Mouse (Mus musculus) kidney, embryonic 14.5 days (tissue): ENCODE measurements around the gene Fhad1. TPM values are rescaled to one million over a fixed set of nuclear protein-coding genes. Genes with fewer than 3 reads are reported as not detected.

Experiments used
- polyA plus RNA-seq: library from polyadenylated mRNA; unstranded; fragments of >200 nt; fragmentation: Nextera tagmentation; extraction: Ambion mirVana; gene quantifications from 2 replicates; pipeline ENCODE4 v1.2.1, GENCODE M21; 2014

The Fhad1 gene
- polyA plus RNA-seq, 1 experiment from 2014 or later, result 0.15 TPM

Other genes starting within 250 kb of the Fhad1 start
- 3.2 and 5.2 TPM in 2 replicates for gene Dnajc16, start 224.2 kb downstream of the Fhad1 start, polyA plus RNA-seq
- 14.5 and 24.3 TPM in 2 replicates for gene Casp9, start 221.5 kb downstream of the Fhad1 start, polyA plus RNA-seq
- not detected in 2 replicates for gene Cela2a, start 188.9 kb downstream of the Fhad1 start, polyA plus RNA-seq
- not detected in 2 replicates for gene Ctrc, start 168.7 kb downstream of the Fhad1 start, polyA plus RNA-seq
- 29.5 and 30.3 TPM in 2 replicates for gene Efhd2, start 140.2 kb downstream of the Fhad1 start, polyA plus RNA-seq
- 16.7 and 23.0 TPM in 2 replicates for gene Tmem51, start 69.2 kb upstream of the Fhad1 start, polyA plus RNA-seq
- gene Kazn, start 224.3 kb upstream of the Fhad1 start, polyA plus RNA-seq, result 11.3 and 12.9 TPM in 2 replicates